Mouse (Mus musculus): ENCODE results near the gene Ezh1. TPM values are rescaled to one million over a fixed set of nuclear protein-coding genes. Genes with fewer than 3 reads are reported as not detected.

The Ezh1 gene
- polyA plus RNA-seq, 1 experiment from 2014 or later = 13.6 TPM

- peaks cover 67% of the 10 kb centered on the region for H3K4me1 ChIP-seq
- DNase-seq (ENCODE audit: low spot score) = no peak
- H3K4me3 ChIP-seq = peak overlapping the region; percentile 67
Observed at GRCm38 (mm10) chr11:101259261-101259712, 33.0 kb upstream of the Ezh1 start.

GRCm38 (mm10) chr11:101255826-101256775 is 29.8 kb upstream of the Ezh1 start:
- H3K27me3 ChIP-seq (ENCODE audit: low read depth, poor library complexity, severe bottlenecking) = 0 out of 2 replicates have a peak, but pooled peaks cover 6% of the 10 kb centered on the region
- peaks cover 35% of the 10 kb centered on the region for H3K36me3 ChIP-seq
- no peak overlapping the region for H3K27ac ChIP-seq
- H3K9me3 ChIP-seq (replicated peaks) = no peaks in the 10 kb centered on the region
- no peak for DNase-seq (ENCODE audit: low spot score)
- H3K4me1 ChIP-seq = peaks cover 51% of the 10 kb centered on the region
- WGBS = 94% methylated on average over 13 of the region's 13 CpGs
- H3K4me3 ChIP-seq = no peak overlapping the region

More at GRCm38 (mm10) chr11:101259261-101259712, 33.0 kb upstream of the Ezh1 start:
- Histone ChIP-seq H3K36me3 (peaks cover 35% of the 10 kb centered on the region), H3K27ac (peak overlapping the region; percentile 84), H3K27me3 (ENCODE audit: low read depth, poor library complexity, severe bottlenecking) (peaks cover 38% of the 10 kb centered on the region), H3K9me3 (replicated peaks) (no peaks in the 10 kb centered on the region)
- 26% methylated on average over 6 of the region's 6 CpGs for WGBS

DNA sequence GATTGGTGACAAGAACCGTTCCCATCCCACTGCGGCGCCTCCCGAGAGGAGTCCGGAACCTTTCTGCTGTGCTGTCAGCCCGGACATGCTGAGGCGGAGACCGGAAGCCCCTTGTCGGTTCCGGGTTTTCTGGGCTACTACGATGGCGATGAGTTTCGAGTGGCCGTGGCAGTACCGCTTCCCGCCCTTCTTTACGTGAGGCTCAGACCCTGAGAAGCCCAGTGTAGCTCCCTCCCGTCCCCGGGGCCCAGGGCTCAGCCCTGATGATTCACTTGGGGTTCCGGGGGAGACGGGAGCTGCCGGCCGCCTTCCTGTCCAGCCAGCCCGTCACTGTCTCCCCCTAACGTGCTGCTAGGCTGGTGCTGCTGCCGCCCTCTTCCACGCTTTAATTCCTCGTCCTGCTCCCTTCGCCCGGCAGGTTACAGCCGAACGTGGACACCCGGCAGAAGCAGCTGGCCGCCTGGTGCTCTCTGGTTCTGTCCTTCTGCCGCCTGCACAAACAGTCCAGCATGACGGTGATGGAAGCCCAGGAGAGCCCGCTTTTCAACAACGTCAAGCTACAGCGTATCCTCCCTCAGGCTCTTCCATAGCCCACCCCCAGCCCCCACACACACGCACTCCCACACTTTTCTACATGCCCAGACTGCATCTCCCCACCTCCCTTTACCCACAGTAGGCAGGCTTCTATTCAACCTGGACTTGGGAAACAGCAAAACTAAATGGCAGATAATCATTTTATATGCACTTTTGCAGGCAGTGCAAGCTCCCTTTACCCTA is 27.5 kb upstream of the Ezh1 start, which contains the start of gene Vps25:
TSS of gene Vps25 (plus strand) at position 95 of the 777 bp plus-strand sequence.
- peak; percentile 91 for DNase-seq (ENCODE audit: low spot score)
- no peaks in the 10 kb centered on the region for H3K27me3 ChIP-seq (ENCODE audit: low read depth, poor library complexity, severe bottlenecking)
- H3K27ac ChIP-seq = peak within 1 kb of the TSS; percentile 94
- H3K4me1 ChIP-seq = peaks cover 28% of the 10 kb centered on the region
- H3K9me3 ChIP-seq (replicated peaks) = no peaks in the 10 kb centered on the region
- peaks cover 28% of the 10 kb centered on the region for H3K36me3 ChIP-seq
- H3K4me3 ChIP-seq = peak within 1 kb of the TSS; percentile 95
- WGBS = under 1% methylated on average over 40 of the region's 40 CpGs

GRCm38 (mm10) chr11:101252941-101253340 is 26.7 kb upstream of the Ezh1 start:
- Histone ChIP-seq H3K27me3 (ENCODE audit: low read depth, poor library complexity, severe bottlenecking) (peaks cover 6% of the 10 kb centered on the region), H3K4me1 (peaks cover 26% of the 10 kb centered on the region), H3K36me3 (peaks cover 23% of the 10 kb centered on the region), H3K27ac (peak overlapping the region; percentile 94), H3K9me3 (replicated peaks) (no peaks in the 10 kb centered on the region), H3K4me3 (peak overlapping the region; percentile 95)
- peak; percentile 33 for DNase-seq (ENCODE audit: low spot score)
- 17% methylated on average over 7 of the region's 7 CpGs for WGBS

- Histone ChIP-seq H3K4me1 (peaks cover 40% of the 10 kb centered on the region), H3K27me3 (ENCODE audit: low read depth, poor library complexity, severe bottlenecking) (peaks cover 24% of the 10 kb centered on the region), H3K36me3 (peaks cover 6% of the 10 kb centered on the region), H3K4me3 (no peak overlapping the region), H3K27ac (no peak overlapping the region), H3K9me3 (replicated peaks) (no peaks in the 10 kb centered on the region)
- WGBS = 79% methylated on average over 2 of the region's 2 CpGs
- DNase-seq (ENCODE audit: low spot score) = no peak
Observed at GRCm38 (mm10) chr11:101251031-101251430, 24.8 kb upstream of the Ezh1 start.

- Histone ChIP-seq H3K4me3 (peak overlapping the region; percentile 70; the same call in 1 of the 2 replicates), H3K27me3 (ENCODE audit: low read depth, poor library complexity, severe bottlenecking) (peaks cover 33% of the 10 kb centered on the region), H3K9me3 (replicated peaks) (no peaks in the 10 kb centered on the region), H3K36me3 (no peaks in the 10 kb centered on the region), H3K4me1 (peaks cover 52% of the 10 kb centered on the region), H3K27ac (peak overlapping the region; percentile 64; the same call in 1 of the 2 replicates)
- peak; percentile 73 for DNase-seq (ENCODE audit: low spot score)
- 28% methylated on average over 14 of the region's 14 CpGs for WGBS
Observed at GRCm38 (mm10) chr11:101248258-101248994, 22.2 kb upstream of the Ezh1 start.

DNA sequence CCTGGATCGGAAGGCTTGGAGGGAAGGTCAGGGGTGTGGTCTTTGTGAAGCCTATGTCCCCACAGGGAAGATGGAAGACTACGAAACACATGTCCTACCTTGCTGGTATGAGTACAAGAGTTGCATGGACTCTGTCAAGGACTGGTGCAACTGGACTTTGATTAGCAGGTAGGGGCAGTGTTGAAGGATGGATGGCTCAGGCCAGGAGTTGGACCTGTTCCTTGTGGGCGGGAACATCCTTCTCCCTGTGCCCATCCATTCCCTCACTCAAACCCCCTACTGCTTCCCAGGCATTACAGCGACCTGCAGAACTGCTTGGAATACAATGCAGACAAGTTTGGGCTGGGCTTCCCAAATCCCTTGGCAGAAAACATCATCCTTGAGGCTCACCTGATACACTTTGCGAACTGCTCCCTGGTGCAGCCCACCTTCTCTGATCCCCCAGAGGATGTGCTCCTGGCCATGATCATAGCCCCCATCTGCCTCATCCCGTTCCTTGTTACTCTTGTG is 21.3 kb upstream of the Ezh1 start:
- 82% methylated on average over 6 of the region's 6 CpGs for WGBS
- Histone ChIP-seq H3K27me3 (ENCODE audit: low read depth, poor library complexity, severe bottlenecking) (peaks cover 38% of the 10 kb centered on the region), H3K4me1 (peaks cover 49% of the 10 kb centered on the region), H3K27ac (0 out of 2 replicates have a peak overlapping the region, but pooled peaks have one; percentile 12), H3K36me3 (no peaks in the 10 kb centered on the region), H3K4me3 (peak overlapping the region; percentile 70; the same call in 1 of the 2 replicates), H3K9me3 (replicated peaks) (no peaks in the 10 kb centered on the region)
- DNase-seq (ENCODE audit: low spot score) = no peak

GRCm38 (mm10) chr11:101246702-101247012 is 20.4 kb upstream of the Ezh1 start:
- Histone ChIP-seq H3K27ac (peak overlapping the region; percentile 91), H3K36me3 (no peaks in the 10 kb centered on the region), H3K9me3 (replicated peaks) (no peaks in the 10 kb centered on the region), H3K4me3 (peak overlapping the region; percentile 70), H3K4me1 (peaks cover 54% of the 10 kb centered on the region), H3K27me3 (ENCODE audit: low read depth, poor library complexity, severe bottlenecking) (peaks cover 38% of the 10 kb centered on the region)
- 10% methylated on average over 7 of the region's 7 CpGs for WGBS
- DNase-seq (ENCODE audit: low spot score) = no peak

DNA sequence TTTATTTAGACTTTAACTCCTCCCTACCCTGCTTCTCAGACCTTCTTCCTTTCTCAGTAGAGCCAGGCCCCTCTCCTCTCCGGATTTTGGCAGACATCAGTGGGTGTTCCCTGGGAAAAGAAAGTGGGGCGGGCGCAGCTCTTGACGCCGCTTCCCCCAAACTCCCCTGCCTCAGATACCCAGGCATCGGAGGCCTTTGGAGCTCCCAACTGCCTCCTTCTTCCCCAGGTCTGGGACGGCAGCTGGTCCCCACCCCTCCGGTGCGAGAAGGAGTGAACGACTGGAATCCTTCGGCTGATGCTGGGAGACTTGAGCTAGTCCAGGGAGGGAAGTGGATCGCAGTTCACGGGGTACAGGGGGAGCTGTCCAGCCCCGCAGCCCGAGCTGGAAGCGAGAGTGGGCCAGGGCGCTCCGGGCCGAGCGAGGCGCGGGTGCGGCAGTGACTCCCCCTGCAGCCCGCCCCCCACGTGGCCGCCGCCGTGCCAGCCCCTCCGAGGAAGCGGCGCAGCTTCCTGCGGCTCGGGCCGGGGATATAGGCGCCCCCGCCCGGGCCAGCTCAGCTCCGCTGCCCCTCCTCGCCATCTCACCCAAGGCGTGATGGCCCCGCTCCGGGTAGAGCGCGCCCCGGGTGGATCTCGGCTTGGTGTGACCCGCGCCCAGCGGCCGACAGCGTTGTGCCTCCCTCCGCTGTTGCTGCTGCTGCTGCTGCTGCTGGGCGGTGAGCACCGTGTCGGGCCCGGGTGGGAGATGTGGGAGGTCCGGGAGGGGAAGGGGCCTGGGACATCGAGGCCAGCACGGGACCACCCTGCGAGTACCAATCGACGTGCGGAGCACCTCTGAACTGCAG is 19.8 kb upstream of the Ezh1 start, which contains the start of gene Ramp2:
TSS of gene Ramp2 (plus strand) at position 174 of the 847 bp plus-strand sequence.
- peak within 1 kb of the TSS; percentile 91 for H3K27ac ChIP-seq
- peak; percentile 71 for DNase-seq (ENCODE audit: low spot score)
- H3K27me3 ChIP-seq (ENCODE audit: low read depth, poor library complexity, severe bottlenecking) = peaks cover 38% of the 10 kb centered on the region
- peak within 1 kb of the TSS; percentile 70 for H3K4me3 ChIP-seq
- under 1% methylated on average over 60 of the region's 63 CpGs for WGBS
- no peaks in the 10 kb centered on the region for H3K36me3 ChIP-seq
- peaks cover 55% of the 10 kb centered on the region for H3K4me1 ChIP-seq
- no peaks in the 10 kb centered on the region for H3K9me3 ChIP-seq (replicated peaks)

- peak overlapping the region; percentile 91 for H3K27ac ChIP-seq
Observed at GRCm38 (mm10) chr11:101245071-101245470, 18.8 kb upstream of the Ezh1 start.

GRCm38 (mm10) chr11:101238071-101238647 is 11.9 kb upstream of the Ezh1 start:
- H3K27me3 ChIP-seq (ENCODE audit: low read depth, poor library complexity, severe bottlenecking) = 0 out of 2 replicates have a peak, but pooled peaks cover 5% of the 10 kb centered on the region
- H3K36me3 ChIP-seq = no peaks in the 10 kb centered on the region
- H3K4me1 ChIP-seq = peaks cover 23% of the 10 kb centered on the region
- no peaks in the 10 kb centered on the region for H3K9me3 ChIP-seq (replicated peaks)
- DNase-seq (ENCODE audit: low spot score) = no peak
- 30% methylated on average over 5 of the region's 5 CpGs for WGBS
- peak overlapping the region; percentile 3; the same call in 1 of the 2 replicates for H3K4me3 ChIP-seq
- H3K27ac ChIP-seq = peak overlapping the region; percentile 47; the same call in 1 of the 2 replicates

More at GRCm38 (mm10) chr11:101245071-101245470, 18.8 kb upstream of the Ezh1 start:
- H3K4me1 ChIP-seq = peaks cover 55% of the 10 kb centered on the region
- no peaks in the 10 kb centered on the region for H3K36me3 ChIP-seq
- peaks cover 38% of the 10 kb centered on the region for H3K27me3 ChIP-seq (ENCODE audit: low read depth, poor library complexity, severe bottlenecking)
- H3K4me3 ChIP-seq = peak overlapping the region; percentile 70; the same call in 1 of the 2 replicates
- WGBS = 3% methylated on average over 4 of the region's 4 CpGs
- no peaks in the 10 kb centered on the region for H3K9me3 ChIP-seq (replicated peaks)
- peak; percentile 76 for DNase-seq (ENCODE audit: low spot score)

All from limb, embryonic 10.5 days (tissue).